22 mouse cellular contexts compared by ENCODE assay signal in genomic region chr5:24278206-24278605, GRCm38 (mm10).
A peak's percentile ranks its signal among the peaks of the same experiment; 100 is the strongest.
DNase-seq lines count a peak whose midpoint lies in the region; ATAC-seq and TF ChIP-seq lines count a peak whose summit lies in the region.
"Had no signal": no experiment of that assay in that cellular context is flagged by ENCODE, and none has a peak within 500 bp of the region (broad histone marks: within the 10 kb centered on the region; RNA-seq: fewer than 3 reads in every experiment).

No protein-coding gene starts in this region.

- no peak overlapping the region for H3K9ac ChIP-seq in embryonic facial prominence, embryonic 14.5 days (ENCODE audit: low read depth, low read length)
- no peak overlapping the region for H3K9ac ChIP-seq in heart, adult 2 months (ENCODE audit: low read depth, low read length)
- no peak overlapping the region for H3K9ac ChIP-seq in hindbrain, embryonic 14.5 days
- no peak overlapping the region for H3K9ac ChIP-seq in hindbrain, embryonic 11.5 days (ENCODE audit: low read depth, low read length)
- H3K9ac ChIP-seq: embryonic facial prominence, embryonic 13.5 days; forebrain, embryonic 13.5 days; forebrain, embryonic 15.5 days; forebrain, postnatal 0 days had no signal

- intact Hi-C loops in heart, adult 2 months (cut with DNase I) = no loop called here

- H3K27ac ChIP-seq in embryonic facial prominence, embryonic 14.5 days (replicated peaks; ENCODE audit: low read depth, low read length) = no peak overlapping the region
- no peak overlapping the region for H3K27ac ChIP-seq in embryonic facial prominence, embryonic 10.5 days (replicated peaks)
- H3K27ac ChIP-seq in heart, adult 2 months = no peak overlapping the region
- H3K27ac ChIP-seq in hindbrain, embryonic 14.5 days = peak overlapping the region; percentile 44; the same call in 1 of the 2 replicates
- no peak overlapping the region for H3K27ac ChIP-seq in hindbrain, embryonic 11.5 days (ENCODE audit: low read depth, low read length)
- H3K27ac ChIP-seq: embryonic facial prominence, embryonic 13.5 days; forebrain, embryonic 13.5 days; forebrain, embryonic 15.5 days had no signal

- WGBS in embryonic facial prominence, embryonic 14.5 days = 82% methylated on average over 10 of the region's 10 CpGs
- 89% methylated on average over 10 of the region's 10 CpGs for WGBS in embryonic facial prominence, embryonic 10.5 days
- 70% methylated on average over 10 of the region's 10 CpGs for WGBS in heart, adult 2 months
- 88% methylated on average over 10 of the region's 10 CpGs for WGBS in hindbrain, embryonic 14.5 days
- 89% methylated on average over 10 of the region's 10 CpGs for WGBS in hindbrain, embryonic 11.5 days

- TF ChIP-seq POLR2A in heart, adult 2 months (IDR thresholded peaks at IDR 0.05; ENCODE audit: insufficient read depth, low read depth, low read length) = no peak

- H3K27me3 ChIP-seq in embryonic facial prominence, embryonic 14.5 days (replicated peaks; ENCODE audit: control insufficient read depth, insufficient read depth, low read length) = no peaks in the 10 kb centered on the region
- no peaks in the 10 kb centered on the region for H3K27me3 ChIP-seq in embryonic facial prominence, embryonic 10.5 days (replicated peaks; ENCODE audit: low read depth, poor library complexity, severe bottlenecking)
- H3K27me3 ChIP-seq in heart, adult 2 months (ENCODE audit: control insufficient read depth, insufficient read depth, low read length) = no peaks in the 10 kb centered on the region
- H3K27me3 ChIP-seq in hindbrain, embryonic 14.5 days (ENCODE audit: control insufficient read depth, insufficient read depth, low read length) = no peaks in the 10 kb centered on the region
- H3K27me3 ChIP-seq in hindbrain, embryonic 11.5 days (ENCODE audit: control insufficient read depth, insufficient read depth, low read length) = no peaks in the 10 kb centered on the region
- H3K27me3 ChIP-seq: embryonic facial prominence, embryonic 13.5 days; forebrain, embryonic 13.5 days; forebrain, embryonic 15.5 days had no signal

- peak; percentile 64 for TF ChIP-seq CTCF in heart, adult 2 months (IDR thresholded peaks at IDR 0.05)

- H3K9me3 ChIP-seq in embryonic facial prominence, embryonic 14.5 days (ENCODE audit: control insufficient read depth, low read length) = no peaks in the 10 kb centered on the region
- no peaks in the 10 kb centered on the region for H3K9me3 ChIP-seq in embryonic facial prominence, embryonic 10.5 days
- H3K9me3 ChIP-seq in hindbrain, embryonic 14.5 days (ENCODE audit: control insufficient read depth, low read length) = no peaks in the 10 kb centered on the region
- no peaks in the 10 kb centered on the region for H3K9me3 ChIP-seq in hindbrain, embryonic 11.5 days (ENCODE audit: control insufficient read depth, low read length)
- H3K9me3 ChIP-seq: embryonic facial prominence, embryonic 13.5 days; forebrain, embryonic 13.5 days; forebrain, embryonic 15.5 days; G1E had no signal

- no peaks in the 10 kb centered on the region for H3K79me2 ChIP-seq in heart, adult 2 months (replicated peaks; ENCODE audit: control insufficient read depth, insufficient read depth, low read length)

- no peak overlapping the region for H3K4me3 ChIP-seq in embryonic facial prominence, embryonic 14.5 days (ENCODE audit: low read depth, low read length)
- no peak overlapping the region for H3K4me3 ChIP-seq in embryonic facial prominence, embryonic 10.5 days
- no peak overlapping the region for H3K4me3 ChIP-seq in heart, adult 2 months
- H3K4me3 ChIP-seq in hindbrain, embryonic 14.5 days (replicated peaks; ENCODE audit: low read length) = no peak overlapping the region
- H3K4me3 ChIP-seq in hindbrain, embryonic 11.5 days (ENCODE audit: low read depth, low read length) = no peak overlapping the region
- H3K4me3 ChIP-seq: embryonic facial prominence, embryonic 13.5 days; forebrain, embryonic 13.5 days; forebrain, embryonic 15.5 days had no signal

- H3K4me2 ChIP-seq in embryonic facial prominence, embryonic 14.5 days (ENCODE audit: low read depth, low read length) = no peak overlapping the region
- H3K4me2 ChIP-seq in hindbrain, embryonic 14.5 days (replicated peaks) = no peak overlapping the region
- no peak overlapping the region for H3K4me2 ChIP-seq in hindbrain, embryonic 11.5 days (replicated peaks; ENCODE audit: low read depth, low read length)
- H3K4me2 ChIP-seq: embryonic facial prominence, embryonic 13.5 days; forebrain, embryonic 13.5 days; forebrain, embryonic 15.5 days had no signal

- no peaks in the 10 kb centered on the region for H3K36me3 ChIP-seq in embryonic facial prominence, embryonic 14.5 days (ENCODE audit: control insufficient read depth, insufficient read depth, low read length)
- no peaks in the 10 kb centered on the region for H3K36me3 ChIP-seq in embryonic facial prominence, embryonic 10.5 days (replicated peaks)
- 0 out of 2 replicates have a peak, but pooled peaks cover 2% of the 10 kb centered on the region for H3K36me3 ChIP-seq in heart, adult 2 months (ENCODE audit: control insufficient read depth, insufficient read depth, low read length)
- no peaks in the 10 kb centered on the region for H3K36me3 ChIP-seq in hindbrain, embryonic 14.5 days (replicated peaks; ENCODE audit: control insufficient read depth, insufficient read depth)
- no peaks in the 10 kb centered on the region for H3K36me3 ChIP-seq in hindbrain, embryonic 11.5 days (ENCODE audit: control insufficient read depth, insufficient read depth, low read length)
- H3K36me3 ChIP-seq: embryonic facial prominence, embryonic 13.5 days; forebrain, embryonic 15.5 days; G1E had no signal

- peak; percentile 23; the same call in 1 of the 2 replicates for ATAC-seq in embryonic facial prominence, embryonic 14.5 days (ENCODE audit: low read depth)
- ATAC-seq in hindbrain, embryonic 14.5 days (ENCODE audit: low FRiP score) = no peak
- no peak for ATAC-seq in hindbrain, embryonic 11.5 days (ENCODE audit: low FRiP score)
- ATAC-seq: activated CD4-positive, CD25-positive, alpha-beta regulatory T cell, adult 4 months; CD4-positive, CD25-positive, alpha-beta regulatory T cell, adult 4 months; forebrain, embryonic 13.5 days; forebrain, embryonic 15.5 days; forebrain, postnatal 0 days; Patski had no signal

- peak; percentile 66 to 68 for DNase-seq in cerebellum, postnatal 10 days
- no peak for DNase-seq in cerebellum, adult 18-20 months
- DNase-seq in embryonic facial prominence, embryonic 14.5 days (ENCODE audit: low spot score) = no peak
- DNase-seq in embryonic facial prominence, embryonic 10.5 days (ENCODE audit: low spot score) = no peak
- no peak for DNase-seq in heart, adult 2 months
- DNase-seq in heart, adult 8-10 months (ENCODE audit: low spot score) = no peak
- no peak for DNase-seq in hindbrain, embryonic 14.5 days (ENCODE audit: low spot score)
- no peak for DNase-seq in hindbrain, embryonic 11.5 days (ENCODE audit: low spot score)
- DNase-seq: adrenal gland, adult 8-10 months; adrenal gland, postnatal 14 days; adrenal gland, postnatal 36 days; B cell, adult 2 months; cerebellum, adult 11-12 months; cerebellum, adult 9-10 months; forebrain, postnatal 0 days had no signal

- TF ChIP-seq EP300 in heart, adult 2 months (IDR thresholded peaks at IDR 0.05; ENCODE audit: insufficient read depth, low read depth, low read length) = no peak

- no peaks in the 10 kb centered on the region for H3K4me1 ChIP-seq in embryonic facial prominence, embryonic 14.5 days (ENCODE audit: control insufficient read depth, insufficient read depth, low read length)
- peaks cover 10% of the 10 kb centered on the region for H3K4me1 ChIP-seq in embryonic facial prominence, embryonic 10.5 days
- peaks cover 3% of the 10 kb centered on the region for H3K4me1 ChIP-seq in heart, adult 2 months (ENCODE audit: control insufficient read depth, insufficient read depth, low read length)
- no peaks in the 10 kb centered on the region for H3K4me1 ChIP-seq in hindbrain, embryonic 14.5 days (replicated peaks; ENCODE audit: control insufficient read depth, insufficient read depth, low read length)
- H3K4me1 ChIP-seq in hindbrain, embryonic 11.5 days (replicated peaks; ENCODE audit: control insufficient read depth, insufficient read depth, low read length) = no peaks in the 10 kb centered on the region
- H3K4me1 ChIP-seq: embryonic facial prominence, embryonic 13.5 days; forebrain, embryonic 15.5 days had no signal

Comparison
In these comparisons a context has a peak if more than half of its experiments do, and no peak if none do; other contexts are left out.
1. DNase-seq: peak in cerebellum, postnatal 10 days (2 of 2); none in cerebellum, adult 18-20 months (0 of 2), embryonic facial prominence, embryonic 14.5 days (single experiment), embryonic facial prominence, embryonic 10.5 days (single experiment), heart, adult 2 months (0 of 2), heart, adult 8-10 months (single experiment), hindbrain, embryonic 14.5 days (single experiment) and hindbrain, embryonic 11.5 days (single experiment).